Comparison of ENCODE assay signal across 32 mouse cellular contexts in genomic region chr11:19049276-19049675, GRCm38 (mm10).
"Had no signal": no experiment of that assay in that cellular context is flagged by ENCODE, and none has a peak within 500 bp of the region (broad histone marks: within the 10 kb centered on the region; RNA-seq: fewer than 3 reads in every experiment).

No protein-coding gene starts in this region.

- H3K36me3 ChIP-seq: limb, embryonic 12.5 days; limb, embryonic 13.5 days; limb, embryonic 15.5 days; liver, embryonic 12.5 days; liver, embryonic 13.5 days; liver, embryonic 15.5 days; lung, embryonic 15.5 days; midbrain, embryonic 10.5 days; midbrain, embryonic 12.5 days; midbrain, embryonic 13.5 days; midbrain, embryonic 15.5 days; neural tube, embryonic 12.5 days; neural tube, embryonic 13.5 days had no signal

- ATAC-seq: liver, embryonic 12.5 days; liver, postnatal 0 days; lung, postnatal 0 days; midbrain, embryonic 13.5 days; midbrain, embryonic 15.5 days; midbrain, embryonic 16.5 days had no signal

- H3K27ac ChIP-seq: limb, embryonic 12.5 days; limb, embryonic 13.5 days; limb, embryonic 15.5 days; liver, embryonic 12.5 days; liver, embryonic 13.5 days; liver, embryonic 14.5 days; liver, embryonic 15.5 days; lung, embryonic 15.5 days; macrophage; midbrain, embryonic 10.5 days; midbrain, embryonic 12.5 days; midbrain, embryonic 13.5 days; midbrain, embryonic 15.5 days; neural tube, embryonic 12.5 days; neural tube, embryonic 13.5 days had no signal

- H3K9me3 ChIP-seq: limb, embryonic 12.5 days; limb, embryonic 13.5 days; limb, embryonic 15.5 days; liver, embryonic 12.5 days; liver, embryonic 13.5 days; liver, embryonic 15.5 days; lung, embryonic 15.5 days; midbrain, embryonic 10.5 days; midbrain, embryonic 12.5 days; midbrain, embryonic 13.5 days; midbrain, embryonic 15.5 days; neural tube, embryonic 12.5 days; neural tube, embryonic 13.5 days had no signal

- H3K4me1 ChIP-seq: liver, embryonic 12.5 days; liver, embryonic 13.5 days; liver, embryonic 15.5 days; lung, embryonic 15.5 days; megakaryocyte, embryonic 14.5 days; midbrain, embryonic 12.5 days; midbrain, embryonic 13.5 days; midbrain, embryonic 15.5 days had no signal

- H3K27me3 ChIP-seq: liver, embryonic 12.5 days; liver, embryonic 13.5 days; liver, embryonic 15.5 days; lung, embryonic 15.5 days; midbrain, embryonic 15.5 days; neural tube, embryonic 12.5 days had no signal

- H3K4me2 ChIP-seq: limb, embryonic 12.5 days; limb, embryonic 13.5 days; limb, embryonic 15.5 days; liver, embryonic 11.5 days; liver, embryonic 12.5 days; liver, embryonic 13.5 days; liver, embryonic 15.5 days; lung, embryonic 14.5 days; lung, embryonic 15.5 days; midbrain, embryonic 11.5 days; midbrain, embryonic 12.5 days; midbrain, embryonic 13.5 days; midbrain, embryonic 15.5 days; neural tube, embryonic 12.5 days; neural tube, embryonic 13.5 days had no signal

- H3K9ac ChIP-seq: limb, embryonic 12.5 days; limb, embryonic 13.5 days; limb, embryonic 15.5 days; liver, embryonic 12.5 days; liver, embryonic 13.5 days; liver, embryonic 14.5 days; liver, embryonic 15.5 days; liver, postnatal 0 days; lung, embryonic 14.5 days; lung, embryonic 15.5 days; midbrain, embryonic 12.5 days; midbrain, embryonic 13.5 days; midbrain, embryonic 15.5 days; neural tube, embryonic 12.5 days; neural tube, embryonic 13.5 days had no signal

- H3K4me3 ChIP-seq: limb, embryonic 12.5 days; limb, embryonic 13.5 days; limb, embryonic 15.5 days; liver, embryonic 12.5 days; liver, embryonic 13.5 days; liver, embryonic 15.5 days; lung, embryonic 15.5 days; megakaryocyte, embryonic 14.5 days; midbrain, embryonic 10.5 days; midbrain, embryonic 12.5 days; midbrain, embryonic 13.5 days; midbrain, embryonic 15.5 days; myocyte; neural tube, embryonic 12.5 days; neural tube, embryonic 13.5 days had no signal

- DNase-seq: left cerebral cortex, postnatal 4 days; liver; liver, embryonic 13.5 days; liver, postnatal 0 days; lung, adult 18-20 months; lung, adult 2 months; lung, embryonic 14.5 days; lung, postnatal 10 days; lung, postnatal 14 days; lung, postnatal 36 days; lung, postnatal 4 days; midbrain, embryonic 14.5 days had no signal
